Mouse (Mus musculus): ENCODE measurements at regions not wholly inside any gene's neighbourhood (a gene's known extent, or its start where the extent isn't known, plus 50 kb on each side); places are given as distances from the start of the nearest gene placed in this dataset.
A peak's percentile ranks its signal among the peaks of the same experiment; 100 is the strongest.

GRCm38 (mm10) chr6:11796361-11796760, 110.9 kb downstream of the Ndufa4 start:
- no peak for ATAC-seq (ENCODE audit: low FRiP score, low read depth)
- no peak overlapping the region for H3K9ac ChIP-seq
- WGBS, result 76% methylated on average over 3 of the region's 3 CpGs
- no peaks in the 10 kb centered on the region for H3K4me1 ChIP-seq (replicated peaks)
- H3K27me3 ChIP-seq, result no peaks in the 10 kb centered on the region
- H3K4me2 ChIP-seq, result no peak overlapping the region
- no peaks in the 10 kb centered on the region for H3K36me3 ChIP-seq
- H3K4me3 ChIP-seq, result no peak overlapping the region
- no peak overlapping the region for H3K27ac ChIP-seq (replicated peaks)
- H3K9me3 ChIP-seq, result no peaks in the 10 kb centered on the region

GRCm38 (mm10) chr6:11793366-11793765, 113.9 kb downstream of the Ndufa4 start:
- Histone ChIP-seq H3K9me3 (no peaks in the 10 kb centered on the region), H3K4me1 (replicated peaks) (no peaks in the 10 kb centered on the region), H3K9ac (no peak overlapping the region), H3K4me3 (no peak overlapping the region), H3K36me3 (no peaks in the 10 kb centered on the region), H3K27me3 (no peaks in the 10 kb centered on the region), H3K27ac (replicated peaks) (no peak overlapping the region), H3K4me2 (peak overlapping the region; percentile 20; the same call in 1 of the 2 replicates)
- WGBS, result 21% methylated on average over 8 of the region's 8 CpGs
- peak; percentile 75 for ATAC-seq (ENCODE audit: low FRiP score, low read depth)

- H3K27me3 ChIP-seq, result no peaks in the 10 kb centered on the region
- H3K9ac ChIP-seq, result no peak overlapping the region
- no peaks in the 10 kb centered on the region for H3K4me1 ChIP-seq (replicated peaks)
- no peak overlapping the region for H3K4me2 ChIP-seq
- H3K4me3 ChIP-seq, result no peak overlapping the region
- no peak overlapping the region for H3K27ac ChIP-seq (replicated peaks)
- H3K36me3 ChIP-seq, result no peaks in the 10 kb centered on the region
- no peak for ATAC-seq (ENCODE audit: low FRiP score, low read depth)
- WGBS, result 90% methylated on average over 3 of the region's 3 CpGs
- H3K9me3 ChIP-seq, result no peaks in the 10 kb centered on the region
Measured at GRCm38 (mm10) chr6:11792186-11792585, 115.1 kb downstream of the Ndufa4 start.

- H3K27me3 ChIP-seq, result no peaks in the 10 kb centered on the region
- no peak for ATAC-seq (ENCODE audit: low FRiP score, low read depth)
- no peaks in the 10 kb centered on the region for H3K4me1 ChIP-seq (replicated peaks)
- no peak overlapping the region for H3K9ac ChIP-seq
- no peak overlapping the region for H3K4me3 ChIP-seq
- H3K4me2 ChIP-seq, result no peak overlapping the region
- no peak overlapping the region for H3K27ac ChIP-seq (replicated peaks)
- H3K36me3 ChIP-seq, result no peaks in the 10 kb centered on the region
- H3K9me3 ChIP-seq, result no peaks in the 10 kb centered on the region
- WGBS, result 84% methylated on average over 3 of the region's 3 CpGs
Measured at GRCm38 (mm10) chr6:11791056-11791455, 116.2 kb downstream of the Ndufa4 start.

GRCm38 (mm10) chr6:11773992-11774391, 133.3 kb downstream of the Ndufa4 start:
- no peaks in the 10 kb centered on the region for H3K36me3 ChIP-seq

GRCm38 (mm10) chr6:11762912-11763311, 144.4 kb downstream of the Ndufa4 start:
- H3K9ac ChIP-seq, result no peak overlapping the region
- H3K27ac ChIP-seq (replicated peaks), result no peak overlapping the region
- no peak overlapping the region for H3K4me3 ChIP-seq
- no peaks in the 10 kb centered on the region for H3K4me1 ChIP-seq (replicated peaks)
- no peaks in the 10 kb centered on the region for H3K36me3 ChIP-seq
- no peaks in the 10 kb centered on the region for H3K9me3 ChIP-seq
- H3K4me2 ChIP-seq, result no peak overlapping the region
- ATAC-seq (ENCODE audit: low FRiP score, low read depth), result no peak
- H3K27me3 ChIP-seq, result no peaks in the 10 kb centered on the region

More at GRCm38 (mm10) chr6:11773992-11774391, 133.3 kb downstream of the Ndufa4 start:
- ATAC-seq (ENCODE audit: low FRiP score, low read depth), result no peak
- no peaks in the 10 kb centered on the region for H3K4me1 ChIP-seq (replicated peaks)
- no peak overlapping the region for H3K4me3 ChIP-seq
- WGBS, result 91% methylated on average over 3 of the region's 3 CpGs
- no peak overlapping the region for H3K9ac ChIP-seq
- no peaks in the 10 kb centered on the region for H3K9me3 ChIP-seq
- H3K4me2 ChIP-seq, result no peak overlapping the region
- H3K27me3 ChIP-seq, result no peaks in the 10 kb centered on the region
- no peak overlapping the region for H3K27ac ChIP-seq (replicated peaks)

GRCm38 (mm10) chr6:11737667-11738066, 169.6 kb downstream of the Ndufa4 start:
- no peak overlapping the region for H3K27ac ChIP-seq (replicated peaks)
- no peak for ATAC-seq (ENCODE audit: low FRiP score, low read depth)
- no peak overlapping the region for H3K4me3 ChIP-seq
- no peaks in the 10 kb centered on the region for H3K36me3 ChIP-seq
- no peaks in the 10 kb centered on the region for H3K9me3 ChIP-seq
- WGBS, result 90% methylated on average over 4 of the region's 4 CpGs
- H3K9ac ChIP-seq, result no peak overlapping the region
- no peaks in the 10 kb centered on the region for H3K27me3 ChIP-seq
- H3K4me1 ChIP-seq (replicated peaks), result no peaks in the 10 kb centered on the region
- no peak overlapping the region for H3K4me2 ChIP-seq

- no peak for ATAC-seq (ENCODE audit: low FRiP score, low read depth)
- H3K27ac ChIP-seq (replicated peaks), result no peak overlapping the region
Measured at GRCm38 (mm10) chr6:11731126-11731525, 176.2 kb downstream of the Ndufa4 start.

GRCm38 (mm10) chr6:11730667-11731066, 176.6 kb downstream of the Ndufa4 start:
- Histone ChIP-seq H3K4me1 (replicated peaks) (no peaks in the 10 kb centered on the region), H3K4me3 (no peak overlapping the region), H3K36me3 (no peaks in the 10 kb centered on the region), H3K9ac (no peak overlapping the region), H3K9me3 (no peaks in the 10 kb centered on the region), H3K4me2 (no peak overlapping the region), H3K27me3 (no peaks in the 10 kb centered on the region), H3K27ac (replicated peaks) (no peak overlapping the region)
- 81% methylated on average over 2 of the region's 2 CpGs for WGBS
- no peak for ATAC-seq (ENCODE audit: low FRiP score, low read depth)

More at GRCm38 (mm10) chr6:11731126-11731525, 176.2 kb downstream of the Ndufa4 start:
- Histone ChIP-seq H3K4me2 (no peak overlapping the region), H3K27me3 (no peaks in the 10 kb centered on the region), H3K36me3 (no peaks in the 10 kb centered on the region), H3K4me3 (no peak overlapping the region), H3K4me1 (replicated peaks) (no peaks in the 10 kb centered on the region), H3K9me3 (no peaks in the 10 kb centered on the region), H3K9ac (no peak overlapping the region)

GRCm38 (mm10) chr6:11727806-11728205, 179.5 kb downstream of the Ndufa4 start:
- H3K27me3 ChIP-seq, result no peaks in the 10 kb centered on the region
- H3K36me3 ChIP-seq, result no peaks in the 10 kb centered on the region
- H3K9ac ChIP-seq, result no peak overlapping the region
- no peaks in the 10 kb centered on the region for H3K4me1 ChIP-seq (replicated peaks)
- 91% methylated on average over 1 of the region's 1 CpGs for WGBS
- ATAC-seq (ENCODE audit: low FRiP score, low read depth), result no peak
- H3K27ac ChIP-seq (replicated peaks), result no peak overlapping the region
- no peaks in the 10 kb centered on the region for H3K9me3 ChIP-seq
- no peak overlapping the region for H3K4me3 ChIP-seq
- no peak overlapping the region for H3K4me2 ChIP-seq

- 36% methylated on average over 5 of the region's 5 CpGs for WGBS
- H3K36me3 ChIP-seq, result no peaks in the 10 kb centered on the region
- ATAC-seq (ENCODE audit: low FRiP score, low read depth), result peak; percentile 81
- no peaks in the 10 kb centered on the region for H3K4me1 ChIP-seq (replicated peaks)
- H3K27me3 ChIP-seq, result no peaks in the 10 kb centered on the region
- H3K4me2 ChIP-seq, result no peak overlapping the region
- H3K9ac ChIP-seq, result no peak overlapping the region
- no peak overlapping the region for H3K4me3 ChIP-seq
- no peak overlapping the region for H3K27ac ChIP-seq (replicated peaks)
- H3K9me3 ChIP-seq, result no peaks in the 10 kb centered on the region
Measured at GRCm38 (mm10) chr6:11727370-11727769, 179.9 kb downstream of the Ndufa4 start.

- Histone ChIP-seq H3K4me2 (no peak overlapping the region), H3K4me1 (replicated peaks) (no peaks in the 10 kb centered on the region), H3K4me3 (no peak overlapping the region), H3K9ac (no peak overlapping the region), H3K9me3 (no peaks in the 10 kb centered on the region), H3K27ac (replicated peaks) (no peak overlapping the region), H3K36me3 (no peaks in the 10 kb centered on the region), H3K27me3 (no peaks in the 10 kb centered on the region)
- no peak for ATAC-seq (ENCODE audit: low FRiP score, low read depth)
- 67% methylated on average over 2 of the region's 2 CpGs for WGBS
Measured at GRCm38 (mm10) chr6:11723519-11723918, 183.8 kb downstream of the Ndufa4 start.

GRCm38 (mm10) chr6:11720274-11720673, 187.0 kb downstream of the Ndufa4 start:
- Histone ChIP-seq H3K4me2 (no peak overlapping the region), H3K4me1 (replicated peaks) (no peaks in the 10 kb centered on the region), H3K36me3 (no peaks in the 10 kb centered on the region), H3K27me3 (no peaks in the 10 kb centered on the region), H3K4me3 (no peak overlapping the region), H3K9ac (no peak overlapping the region), H3K27ac (replicated peaks) (no peak overlapping the region), H3K9me3 (no peaks in the 10 kb centered on the region)
- 80% methylated on average over 4 of the region's 4 CpGs for WGBS
- ATAC-seq (ENCODE audit: low FRiP score, low read depth), result no peak
